Mouse (Mus musculus) MEL-GATA-1-ER (cell line): ENCODE data around the gene Cdcp1.

Source experiments
- DNase-seq: peaks from one replicate; pipeline ENCODE4 v3.0.0-alpha.2; 2012; ENCODE audit warnings: low read depth; ENCODE audit errors: extremely low read depth

Cdcp1 gene

DNA sequence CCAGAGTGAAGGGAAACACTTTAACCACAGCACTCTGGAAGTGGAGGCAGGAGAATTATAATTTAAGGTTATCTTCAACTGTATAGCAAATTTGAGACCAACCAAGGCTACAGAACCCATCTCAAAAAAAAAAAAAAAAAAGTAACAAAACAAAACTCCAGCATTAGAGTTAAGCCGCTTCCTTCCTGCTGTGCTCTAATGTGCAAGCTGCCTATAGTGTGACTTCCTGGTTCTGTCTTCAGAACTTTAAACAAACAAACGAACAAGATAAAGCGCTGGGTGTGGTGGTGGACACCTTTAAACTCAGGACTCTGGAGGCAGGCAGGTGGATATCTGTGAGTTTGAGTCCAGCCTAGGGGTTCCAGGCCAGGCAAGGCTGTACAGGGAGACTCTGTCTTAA, 63.8 kb downstream of the Cdcp1 start:
- no peak for DNase-seq

DNA sequence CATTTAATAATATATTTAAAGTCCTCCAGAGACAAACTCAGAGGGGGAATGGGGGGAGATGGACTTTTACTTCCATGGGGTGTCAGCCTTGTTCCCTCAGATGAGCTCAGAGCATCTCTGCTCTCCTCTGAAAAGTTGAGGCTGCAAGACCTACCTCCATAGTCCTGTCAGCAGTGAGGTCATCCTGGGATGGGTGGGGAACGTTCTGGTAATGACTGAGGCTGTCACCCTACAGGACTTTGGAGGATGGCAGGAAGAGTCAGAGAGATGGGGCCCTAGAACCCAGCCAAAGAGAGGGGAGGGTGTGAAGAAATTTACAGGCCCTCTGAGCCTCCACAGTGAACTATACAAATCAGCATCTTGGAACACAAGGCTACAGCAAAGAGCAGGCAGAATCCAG, 64.3 kb downstream of the Cdcp1 start:
- no peak for DNase-seq

DNA sequence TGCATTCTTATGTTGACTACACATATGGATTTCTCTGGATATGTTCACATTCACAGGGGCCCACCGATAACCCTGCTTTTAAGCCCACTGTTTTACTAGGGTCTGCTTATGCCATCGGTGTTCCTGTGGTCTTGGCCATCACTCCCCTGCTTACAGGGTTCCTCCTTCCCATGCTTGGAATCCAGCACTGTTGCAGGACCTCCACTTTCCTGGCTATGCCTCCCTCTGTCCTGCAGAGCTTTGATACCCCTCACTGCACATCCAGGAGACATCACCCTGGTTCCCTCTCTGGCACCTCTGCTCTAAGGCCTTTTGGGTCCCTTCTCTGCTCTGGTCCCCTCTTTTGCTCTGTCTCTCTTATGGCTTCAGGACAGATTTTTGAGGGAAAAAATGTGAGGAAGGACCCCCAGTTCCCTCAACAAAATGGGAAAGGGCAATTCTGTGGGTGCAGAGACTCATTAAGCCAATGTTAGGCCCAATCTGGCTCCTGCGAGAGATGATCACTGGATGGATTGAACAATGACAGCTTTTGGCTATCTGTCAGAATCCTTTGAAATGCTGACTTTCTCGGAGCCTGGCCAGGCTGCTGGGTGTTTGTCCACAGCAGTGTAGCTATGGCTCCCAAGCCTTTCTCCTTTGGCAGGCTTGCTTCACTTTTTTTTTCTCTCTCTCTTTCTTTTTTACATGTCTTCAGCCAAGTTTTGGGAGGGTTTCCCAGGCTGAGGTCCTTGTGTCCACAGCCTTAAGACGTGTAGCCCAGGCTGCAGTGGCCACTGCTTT, 65.4 kb downstream of the Cdcp1 start, which contains the start of gene Clec3b:
Gene Clec3b, plus strand, starts transcription at position 706 of the 780 bp plus-strand sequence.
- no peak for DNase-seq

DNA sequence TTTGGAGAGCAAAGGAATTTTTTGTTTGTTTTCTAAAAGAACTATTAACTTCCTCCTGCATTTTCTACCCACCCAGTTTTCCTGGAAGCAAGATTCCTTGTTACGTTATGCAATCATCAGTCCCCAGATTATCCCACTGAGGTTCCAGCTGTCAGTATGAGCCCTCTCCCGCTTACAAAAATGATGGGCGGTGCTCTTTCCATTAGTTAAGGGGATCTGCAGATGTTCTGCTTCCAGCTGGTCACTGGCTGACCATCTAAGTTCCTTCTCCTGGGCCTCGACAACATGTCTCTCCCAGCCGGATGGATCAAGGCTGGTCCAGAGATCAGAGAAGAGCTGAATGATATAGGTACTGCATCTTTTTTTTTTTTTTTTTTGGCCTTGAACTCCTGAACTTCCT, 67.4 kb downstream of the Cdcp1 start:
- DNase-seq = no peak

DNA sequence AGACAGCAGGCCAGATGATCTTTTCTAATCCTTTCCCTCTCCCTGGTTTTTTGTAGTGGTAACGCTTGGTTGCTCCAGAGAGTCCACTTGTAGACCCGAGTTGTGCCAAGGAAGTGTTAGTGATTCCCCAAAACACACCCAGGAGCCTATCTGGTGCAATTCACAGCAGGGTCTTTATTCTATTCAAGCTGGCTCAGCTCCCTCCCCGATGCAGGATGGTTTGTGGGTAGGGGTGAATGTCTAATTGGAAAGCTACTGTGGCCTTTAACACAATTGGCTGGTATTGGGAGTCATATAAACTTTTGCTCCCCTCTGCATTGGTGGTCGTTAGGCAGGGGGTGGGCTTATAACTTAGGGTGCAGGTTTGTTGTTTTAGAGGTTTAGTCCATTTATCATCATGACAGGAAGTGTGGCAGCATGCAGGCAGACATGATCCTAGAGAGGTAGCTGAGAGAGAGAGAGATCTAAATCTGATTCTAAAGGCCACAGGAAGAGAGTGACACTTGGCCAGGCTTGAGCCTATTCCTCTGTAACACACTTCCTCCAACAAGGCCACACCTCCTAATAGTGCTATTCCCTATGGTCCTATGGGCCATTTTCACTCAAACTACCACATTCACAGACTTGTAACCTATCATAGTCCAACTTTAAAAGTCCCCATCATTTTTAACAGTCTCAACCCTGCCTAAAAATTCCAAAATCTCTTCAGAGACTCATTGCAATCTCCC, 75.8 kb downstream of the Cdcp1 start:
- no peak for DNase-seq

DNA sequence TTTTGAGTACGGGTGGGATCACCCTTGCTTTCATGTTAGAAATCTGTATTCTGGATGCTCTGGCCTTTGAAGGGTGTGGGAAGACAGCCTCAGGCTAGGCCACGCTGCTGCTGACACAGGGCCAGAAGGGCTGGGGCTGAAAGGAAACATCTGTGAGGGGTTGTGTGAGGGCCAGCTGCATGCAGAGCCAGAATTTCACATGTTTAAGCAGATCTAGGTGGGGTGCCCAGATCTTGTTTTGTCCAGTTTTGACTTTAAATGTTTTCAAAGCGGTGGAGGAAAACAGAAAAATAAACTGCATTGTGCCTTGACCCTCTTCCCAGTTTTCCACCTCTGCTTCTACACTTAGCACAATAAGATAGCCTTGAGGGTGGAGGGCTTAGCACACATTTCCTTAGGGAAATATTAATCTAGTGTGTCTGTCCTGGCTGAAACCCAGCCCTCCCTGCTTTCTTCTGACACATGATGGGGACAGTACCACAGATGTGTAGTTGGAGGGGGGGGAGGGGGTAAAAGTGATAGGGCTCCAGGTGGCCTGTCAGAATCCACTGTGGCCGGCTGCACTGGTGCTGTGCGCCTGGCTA, 76.9 kb downstream of the Cdcp1 start:
- DNase-seq = no peak

DNA sequence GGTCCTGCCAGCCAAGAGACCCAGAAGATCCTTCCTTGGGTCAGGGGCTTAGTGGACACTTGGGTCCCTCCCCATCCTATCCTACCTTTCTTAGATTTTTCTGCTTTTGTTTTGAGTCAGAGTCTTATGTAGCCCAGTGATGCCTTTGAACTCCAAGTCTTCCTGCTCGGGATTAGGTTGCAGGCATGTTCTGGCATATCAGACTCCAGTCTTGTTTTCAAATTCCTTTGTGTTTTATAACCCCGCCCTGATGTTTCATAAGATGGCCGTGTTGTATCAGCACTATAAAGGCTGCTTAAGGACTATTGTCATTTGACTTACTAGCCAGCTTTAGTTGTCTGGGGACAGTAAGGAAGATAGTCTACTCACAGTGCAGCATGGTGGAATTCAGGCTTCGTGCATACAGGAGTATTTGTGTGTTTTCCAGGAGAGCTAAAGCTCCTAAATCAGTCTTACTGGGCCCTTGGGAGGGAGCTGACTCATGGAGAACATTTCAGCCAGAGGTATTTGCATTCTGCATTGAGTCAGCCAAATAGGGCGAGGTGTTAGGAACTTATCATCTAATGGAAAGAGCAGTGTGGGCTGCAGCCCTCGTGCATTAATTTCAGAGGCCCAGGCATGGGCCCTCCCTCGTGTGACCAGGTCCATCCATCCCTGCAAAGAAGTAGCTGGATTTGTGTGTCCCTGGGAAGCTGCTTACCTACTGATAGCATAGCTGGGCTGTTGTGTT, 78.7 kb downstream of the Cdcp1 start:
- no peak for DNase-seq

DNA sequence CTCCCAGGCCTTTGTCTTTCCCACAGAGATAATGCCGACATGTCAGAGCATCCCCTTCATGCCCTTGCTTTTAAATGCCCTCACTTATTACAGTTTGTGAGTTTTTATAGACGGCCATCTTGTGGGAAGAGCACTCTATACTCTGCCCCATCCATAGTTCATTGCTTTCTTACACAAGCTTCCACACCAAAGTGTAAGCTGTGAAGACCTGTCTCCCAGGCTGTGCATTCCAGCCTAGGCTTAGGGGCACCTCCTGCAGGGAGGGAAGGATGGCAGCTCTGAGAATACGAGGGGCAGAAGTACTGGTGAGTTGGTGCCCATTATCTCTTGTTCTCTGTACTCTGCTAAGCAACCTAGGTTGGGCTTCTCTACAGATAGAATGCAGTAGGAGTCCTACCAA, 82.8 kb downstream of the Cdcp1 start:
- no peak for DNase-seq

DNA sequence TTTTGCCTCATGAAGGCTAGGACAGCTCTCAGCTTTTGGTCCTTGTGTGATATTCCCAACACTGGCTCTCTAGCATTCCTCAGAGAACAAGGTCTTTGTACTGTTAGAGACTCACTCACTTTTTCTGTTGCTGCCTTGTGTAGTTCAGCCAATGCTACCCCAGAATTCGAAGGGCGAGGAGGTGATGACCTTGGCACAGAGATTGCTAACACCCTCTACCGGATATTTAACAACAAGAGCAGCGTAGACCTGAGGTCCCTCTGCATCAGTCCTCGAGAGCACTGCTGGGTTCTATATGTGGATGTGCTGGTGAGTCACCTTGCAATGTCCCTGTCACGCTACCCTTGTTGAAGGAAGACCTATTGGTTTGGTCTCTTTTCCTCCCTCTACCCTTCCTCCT, 88.2 kb downstream of the Cdcp1 start:
- DNase-seq = no peak

DNA sequence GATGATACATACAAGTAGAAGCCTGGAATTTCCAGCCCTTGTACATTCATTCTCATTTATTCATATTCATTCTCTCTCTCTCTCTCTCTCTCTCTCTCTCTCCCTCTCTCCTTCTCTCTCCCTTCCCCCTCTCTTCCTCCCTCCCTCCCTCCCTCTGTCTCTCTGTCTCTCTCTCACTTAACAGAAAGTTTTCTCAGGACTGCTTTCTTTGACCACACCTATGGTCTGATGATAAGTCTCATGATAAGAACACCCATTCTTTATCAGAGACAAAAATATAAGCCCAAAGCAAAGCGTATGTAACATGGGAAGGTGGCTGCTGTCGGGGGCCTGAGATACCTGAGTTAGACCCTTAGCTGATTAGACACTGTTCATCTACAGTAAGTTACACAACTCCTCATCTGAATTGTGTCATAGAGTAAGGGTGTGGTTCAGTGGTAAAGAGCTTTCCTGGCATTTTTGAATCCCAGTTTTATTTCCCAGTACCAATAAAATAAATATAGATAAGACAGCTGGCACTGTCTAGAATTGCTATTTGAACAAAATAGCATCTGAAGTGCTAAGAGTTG, 91.3 kb downstream of the Cdcp1 start:
- no peak for DNase-seq

DNA sequence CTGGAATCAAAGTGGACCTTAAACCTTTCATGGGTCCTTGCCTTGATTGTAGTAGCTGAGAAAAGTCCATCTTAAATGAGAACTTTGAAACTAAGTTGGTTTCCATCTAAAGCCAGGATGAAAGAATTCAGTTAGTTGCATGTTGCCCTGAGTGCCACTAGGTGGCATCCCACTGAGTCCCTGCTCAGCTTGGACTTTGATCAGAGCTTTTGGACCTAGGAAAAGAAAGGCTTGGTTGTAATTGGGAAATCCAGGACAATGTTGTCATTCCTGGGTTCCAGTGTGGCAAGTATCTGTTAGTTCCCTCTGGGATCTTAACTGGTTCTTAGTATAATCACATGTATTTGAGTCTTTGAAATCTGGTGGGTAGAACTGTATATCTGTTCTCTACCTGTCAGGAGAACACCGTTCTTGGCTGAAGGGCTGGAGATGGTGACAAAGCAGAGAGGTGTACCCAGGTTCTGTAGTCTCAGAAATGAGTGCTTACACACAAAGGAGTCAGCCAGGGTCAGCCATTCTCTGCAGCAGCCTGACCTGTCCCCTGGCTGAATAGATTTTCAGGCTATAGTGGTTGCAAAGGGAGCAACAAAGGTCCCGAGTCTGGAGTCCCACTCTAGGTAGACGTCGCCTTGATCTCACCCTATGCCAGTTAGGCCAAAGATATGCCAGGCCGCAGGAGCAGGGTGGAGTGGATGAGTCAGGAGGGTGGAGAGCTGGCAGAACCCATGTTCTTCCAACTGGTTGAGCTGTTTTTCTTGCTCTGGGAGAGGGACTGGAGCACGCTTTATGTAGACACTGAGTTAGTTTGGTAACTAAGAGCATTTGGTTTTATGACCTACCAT, 92.0 kb downstream of the Cdcp1 start:
- DNase-seq = no peak

DNA sequence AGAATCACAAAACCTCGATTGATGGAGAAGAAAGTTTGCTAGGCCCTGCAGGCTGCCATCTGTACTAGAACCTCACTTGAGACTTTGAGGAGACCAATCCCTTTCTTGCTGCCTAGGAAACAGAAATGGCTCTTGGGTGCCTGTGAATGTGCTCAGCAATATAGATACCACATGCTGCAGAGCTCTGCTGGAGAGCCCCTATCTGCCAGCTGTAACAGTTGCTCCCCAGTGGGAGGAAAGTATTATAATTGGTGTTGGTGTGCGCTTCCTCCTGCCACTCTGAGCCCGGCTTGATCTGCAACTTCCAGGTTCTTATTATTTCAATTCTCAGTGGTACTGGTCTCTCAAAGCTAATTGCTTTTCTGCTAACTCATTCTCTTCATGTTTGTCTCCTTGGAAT, 92.8 kb downstream of the Cdcp1 start:
- no peak for DNase-seq
